Mouse (Mus musculus): ENCODE measurements around the gene Spag17. TPM values are rescaled to one million over a fixed set of nuclear protein-coding genes. Genes with fewer than 3 reads are reported as not detected.
A peak's percentile ranks its signal among the peaks of the same experiment; 100 is the strongest.
"Not testable (repeated sequence)": the region's sequence is repeated elsewhere in the genome, so short reads cannot be mapped to it uniquely, and the experiment has no call there.

Gene Spag17
- under 1 TPM; 0.07 to 0.22 TPM for total RNA-seq (2021)

DNA sequence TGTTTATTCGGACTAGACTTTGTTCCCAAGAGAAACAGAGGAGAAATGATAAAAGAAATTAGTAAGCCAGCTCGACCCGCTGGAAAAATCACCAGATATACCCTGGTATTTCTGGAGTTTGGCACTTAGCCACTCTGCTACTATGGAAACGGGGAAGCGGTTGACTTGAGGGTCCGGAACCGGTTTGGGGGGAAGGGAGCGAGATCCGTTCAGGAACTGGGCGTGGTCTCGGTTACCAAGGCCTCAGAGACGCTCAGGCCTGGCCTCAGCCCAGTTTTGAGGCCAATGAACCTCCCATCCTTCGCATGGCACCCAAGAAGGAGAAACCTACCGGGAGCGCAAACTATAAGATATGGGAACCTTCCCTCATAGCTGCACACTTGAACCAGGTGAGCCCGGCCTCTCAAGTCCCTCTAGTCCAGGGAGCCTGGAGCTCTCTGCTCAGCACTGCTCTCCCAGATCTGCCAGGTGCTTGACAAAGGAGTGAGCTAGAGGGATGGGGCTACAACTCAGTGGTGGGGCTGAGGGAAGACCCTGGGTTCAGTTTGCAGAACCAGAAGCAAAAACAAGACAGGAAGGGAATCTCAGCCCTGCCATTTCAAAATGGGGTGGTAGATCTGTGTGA lies at the start of gene Spag17:
Gene Spag17 (plus strand): TSS at position 220 of the 625 bp plus-strand sequence.
- intact Hi-C loops (cut with DNase I), result no loop called here
- DNase-seq (ENCODE audit: low spot score in 2 of 2), result no peak

DNA sequence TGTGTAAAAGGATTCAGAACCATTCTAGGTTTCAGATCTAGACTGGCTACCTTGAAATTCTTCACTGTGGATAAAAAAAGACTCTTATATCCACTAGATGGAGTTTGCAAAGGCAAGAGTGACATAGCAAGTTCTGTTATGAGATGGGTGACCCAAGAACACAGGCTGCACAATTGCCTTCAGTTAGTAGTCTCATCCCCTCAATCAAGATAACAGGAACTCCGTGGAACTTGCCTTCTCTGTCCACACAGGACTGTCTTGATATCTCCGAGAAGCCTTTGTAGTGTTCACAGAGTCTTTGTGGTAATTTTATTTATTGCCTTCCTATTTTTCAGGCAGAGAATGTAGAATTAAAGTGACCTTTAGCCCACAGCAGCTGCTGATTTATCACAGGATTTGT lies 42.9 kb upstream of the Spag17 start:
- DNase-seq (ENCODE audit: low spot score in 2 of 2), result no peak
- intact Hi-C loops (cut with DNase I), result no loop called here

DNA sequence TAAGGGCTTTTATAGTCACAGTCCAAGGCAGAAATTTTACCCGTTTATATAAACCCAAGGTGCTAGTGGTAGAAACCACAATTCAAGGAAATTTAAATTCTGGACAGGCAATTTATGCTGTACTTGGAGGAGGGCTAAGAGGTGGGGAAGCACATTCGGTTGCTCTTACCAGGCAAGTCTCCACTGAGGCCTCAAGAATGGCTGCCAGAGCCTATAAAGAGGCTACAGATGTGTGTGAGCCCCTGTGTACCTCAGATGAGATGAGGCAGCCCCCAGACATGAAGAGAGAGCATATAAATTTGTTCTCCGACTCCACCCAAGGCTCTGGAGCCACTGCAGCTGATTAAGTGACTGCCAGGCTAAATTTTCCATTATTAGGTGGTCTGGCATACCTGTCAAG lies 42.4 kb upstream of the Spag17 start:
- DNase-seq (ENCODE audit: low spot score in 2 of 2), result no peak
- intact Hi-C loops (cut with DNase I), result no loop called here

DNA sequence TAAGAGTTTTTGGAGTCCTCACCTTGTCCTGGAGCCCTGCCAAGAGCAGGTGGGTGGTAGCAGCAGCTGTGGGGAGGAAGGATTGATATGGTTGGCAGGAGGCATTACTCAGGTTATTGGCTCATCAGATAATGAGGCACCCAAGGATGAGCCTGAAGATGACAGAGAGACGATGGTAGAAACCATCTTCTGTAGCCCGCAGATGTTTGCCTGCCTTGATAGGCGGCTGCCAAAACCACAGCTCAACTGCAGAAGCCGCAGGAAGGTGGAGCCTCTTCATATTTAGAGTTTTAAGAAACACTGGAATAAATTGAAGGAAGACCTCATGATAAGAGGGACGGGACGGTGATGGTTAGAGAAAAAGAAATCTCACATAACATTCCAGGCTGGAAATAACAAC lies 42.0 kb upstream of the Spag17 start:
- intact Hi-C loops (cut with DNase I), result no loop called here
- DNase-seq (ENCODE audit: low spot score in 2 of 2), result no peak

- intact Hi-C loops (cut with DNase I), result no loop called here
- no peak for DNase-seq (ENCODE audit: low spot score in 2 of 2)
These were observed 34.3 kb upstream of the Spag17 start for GRCm38 (mm10) chr3:99850926-99851325.

- intact Hi-C loops (cut with DNase I), result no loop called here
- no peak for DNase-seq (ENCODE audit: low spot score in 2 of 2)
These were observed 30.6 kb upstream of the Spag17 start for GRCm38 (mm10) chr3:99854595-99854994.

DNA sequence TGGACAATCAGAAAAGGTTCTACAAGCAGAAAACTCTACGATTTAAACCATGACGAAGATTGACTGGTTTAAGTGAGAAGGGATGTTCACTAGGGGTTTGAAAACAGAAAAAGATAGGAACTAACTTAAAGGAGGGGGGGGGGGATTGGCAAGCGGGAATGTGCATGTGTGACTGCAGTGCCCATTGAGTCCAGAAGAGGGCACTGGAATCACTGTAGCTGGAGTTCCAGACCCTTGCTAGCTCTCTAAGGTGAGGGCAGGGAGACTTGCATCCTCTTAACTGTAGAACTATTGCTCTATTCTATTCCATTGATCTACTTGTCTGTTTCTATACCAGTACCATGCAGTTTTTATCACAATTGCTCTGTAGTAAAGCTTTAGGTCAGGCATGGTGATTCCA lies 26.3 kb upstream of the Spag17 start:
- DNase-seq (ENCODE audit: low spot score in 2 of 2), result no peak
- intact Hi-C loops (cut with DNase I), result no loop called here

DNA sequence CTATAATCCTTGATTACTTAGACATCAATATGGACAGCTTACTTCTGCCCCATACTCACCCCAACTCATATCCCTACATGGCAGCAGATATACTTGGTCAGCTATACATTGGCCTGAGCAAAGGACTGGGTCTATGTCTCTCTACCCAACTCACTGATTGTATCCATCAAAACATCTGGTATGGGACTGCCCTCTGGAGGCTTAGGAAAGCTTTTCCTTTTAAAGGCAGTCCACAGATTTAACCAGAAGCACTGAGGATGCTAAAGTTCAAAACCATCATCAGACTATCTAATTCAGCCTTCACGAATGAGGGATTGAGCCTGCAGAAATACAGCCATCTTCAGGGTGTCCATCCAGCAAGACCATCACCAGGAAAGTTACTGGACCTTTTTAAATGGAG lies 20.5 kb upstream of the Spag17 start:
- intact Hi-C loops (cut with DNase I), result no loop called here
- no peak for DNase-seq (ENCODE audit: low spot score in 2 of 2)

DNA sequence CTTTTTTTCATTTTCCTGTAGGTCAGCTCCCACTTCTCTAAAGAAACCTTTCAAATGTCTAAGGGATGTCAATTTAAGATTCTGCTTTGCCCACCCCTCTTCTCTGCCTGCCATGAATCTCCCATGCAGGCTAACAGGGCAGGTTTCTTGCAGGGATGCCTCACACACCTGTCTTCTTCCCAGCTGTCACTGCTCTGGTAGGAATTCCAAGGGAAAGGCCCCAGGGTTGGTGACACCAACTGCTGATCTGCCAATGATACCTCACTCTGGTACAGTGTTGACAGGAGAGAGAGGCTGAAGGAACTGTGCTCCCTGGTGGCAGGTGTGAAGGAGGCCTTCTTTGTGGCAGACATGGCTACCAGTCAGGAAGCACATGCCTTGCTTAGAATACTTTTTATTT lies 10.1 kb upstream of the Spag17 start:
- intact Hi-C loops (cut with DNase I), result no loop called here
- DNase-seq (ENCODE audit: low spot score in 2 of 2), result no peak

- intact Hi-C loops (cut with DNase I), result no loop called here
- no peak for DNase-seq (ENCODE audit: low spot score in 2 of 2)
These were observed 3.7 kb upstream of the Spag17 start for GRCm38 (mm10) chr3:99881498-99881897.

- intact Hi-C loops (cut with DNase I), result no loop called here
- DNase-seq (ENCODE audit: low spot score in 2 of 2), result no peak
These were observed 1.1 kb upstream of the Spag17 start for GRCm38 (mm10) chr3:99883988-99884564.

DNA sequence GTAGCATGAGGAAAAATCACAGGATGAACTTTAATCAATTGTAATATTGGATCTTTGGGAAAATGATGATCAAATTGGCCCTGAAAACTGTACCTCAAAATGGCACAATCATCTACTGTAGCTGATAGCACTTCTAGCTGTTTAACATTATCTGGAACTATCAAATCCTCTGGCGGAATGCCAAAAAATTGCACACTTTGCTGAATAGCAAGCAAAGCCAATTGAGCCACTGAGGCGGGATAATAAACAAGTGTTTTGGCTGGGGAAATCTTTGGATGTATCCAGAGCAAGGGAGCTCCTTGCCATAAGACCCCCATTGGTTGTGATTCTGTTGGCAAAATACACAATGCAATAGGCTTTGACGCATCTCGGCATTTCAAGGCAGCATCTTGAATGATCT lies 9.5 kb downstream of the Spag17 start:
- DNase-seq (ENCODE audit: low spot score in 2 of 2); intact Hi-C loops (cut with DNase I): not testable (repeated sequence)

DNA sequence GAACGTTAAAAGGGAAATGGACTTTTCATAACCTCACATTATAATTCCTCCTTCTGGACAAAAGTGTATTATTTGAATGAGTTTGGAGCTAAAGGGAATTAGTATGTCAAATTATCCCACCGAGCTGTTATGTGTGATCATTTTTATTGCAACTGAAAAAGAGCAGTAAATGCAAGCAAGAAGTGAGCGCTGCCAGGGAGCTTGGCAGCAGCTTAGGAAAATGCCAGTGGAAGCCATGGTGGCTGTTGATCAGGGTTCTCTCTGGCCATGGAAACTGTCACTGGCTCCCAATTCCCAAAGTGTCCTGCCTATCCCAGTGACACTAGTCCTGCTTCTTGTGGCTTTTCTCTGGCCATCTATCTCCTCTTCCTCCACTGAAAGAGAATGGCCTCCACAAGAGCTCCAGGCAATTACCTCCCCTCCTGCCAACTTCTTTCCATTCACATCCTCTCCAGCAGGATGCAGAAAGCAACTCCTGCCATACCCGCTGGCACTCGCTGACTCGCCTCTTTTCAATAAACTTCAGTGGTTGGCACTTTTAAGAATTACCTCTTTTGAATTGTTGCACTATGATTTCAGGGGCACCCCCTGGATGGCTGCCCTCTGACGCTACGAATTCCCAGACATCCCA lies 28.7 kb downstream of the Spag17 start:
- DNase-seq (ENCODE audit: low spot score in 2 of 2), result no peak
- intact Hi-C loops (cut with DNase I), result no loop called here

DNA sequence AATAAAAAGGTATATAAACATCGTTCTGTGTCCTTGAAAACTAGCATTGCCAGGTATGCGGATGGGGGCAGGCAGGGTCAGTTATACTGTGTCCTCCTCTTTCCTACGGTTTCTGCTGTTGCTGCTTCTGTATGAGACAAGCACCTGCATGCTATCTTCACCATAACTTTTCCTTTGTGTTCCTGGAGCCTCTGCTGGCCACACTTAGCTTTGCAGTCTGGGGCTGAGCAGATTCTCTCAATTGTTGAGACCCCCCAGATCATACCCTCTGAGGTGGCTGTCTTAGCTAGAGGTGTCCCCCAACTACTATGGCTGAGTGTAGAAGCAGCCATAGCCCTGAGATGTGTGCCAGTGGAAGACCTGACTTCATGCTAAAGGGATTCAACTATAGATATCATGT lies 37.7 kb downstream of the Spag17 start:
- no peak for DNase-seq (ENCODE audit: low spot score in 2 of 2)
- intact Hi-C loops (cut with DNase I), result no loop called here

- intact Hi-C loops (cut with DNase I), result no loop called here
These were observed 45.9 kb downstream of the Spag17 start for GRCm38 (mm10) chr3:99930920-99931620.

DNA sequence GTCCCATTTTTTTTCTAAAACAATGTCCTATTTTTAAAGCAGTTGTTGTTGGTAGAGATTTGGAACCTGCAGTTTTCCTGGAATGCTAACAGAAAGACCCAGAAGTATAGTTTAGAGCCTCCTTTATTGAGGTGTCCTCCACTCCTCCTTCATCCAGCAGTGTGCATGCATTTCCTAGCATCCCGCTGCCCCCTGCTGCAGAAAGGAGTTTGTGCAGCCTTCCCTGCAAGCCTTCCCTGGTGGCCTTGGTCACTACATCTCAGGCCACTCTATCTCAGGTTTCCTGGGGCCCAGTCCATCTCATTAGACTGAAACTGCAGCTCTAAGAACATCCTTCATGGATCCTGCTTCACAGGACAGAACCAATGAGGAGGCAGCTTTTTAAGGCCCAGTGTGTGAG lies 51.0 kb downstream of the Spag17 start:
- no peak for DNase-seq (ENCODE audit: low spot score in 2 of 2)
- intact Hi-C loops (cut with DNase I), result loop anchor here (5.0 kb wide), 3 partner anchors 704 to 1039 kb away; no protein-coding TSS in a partner anchor

More at GRCm38 (mm10) chr3:99930920-99931620, 45.9 kb downstream of the Spag17 start:
- DNase-seq (ENCODE audit: low spot score in 2 of 2), result no peak

DNA sequence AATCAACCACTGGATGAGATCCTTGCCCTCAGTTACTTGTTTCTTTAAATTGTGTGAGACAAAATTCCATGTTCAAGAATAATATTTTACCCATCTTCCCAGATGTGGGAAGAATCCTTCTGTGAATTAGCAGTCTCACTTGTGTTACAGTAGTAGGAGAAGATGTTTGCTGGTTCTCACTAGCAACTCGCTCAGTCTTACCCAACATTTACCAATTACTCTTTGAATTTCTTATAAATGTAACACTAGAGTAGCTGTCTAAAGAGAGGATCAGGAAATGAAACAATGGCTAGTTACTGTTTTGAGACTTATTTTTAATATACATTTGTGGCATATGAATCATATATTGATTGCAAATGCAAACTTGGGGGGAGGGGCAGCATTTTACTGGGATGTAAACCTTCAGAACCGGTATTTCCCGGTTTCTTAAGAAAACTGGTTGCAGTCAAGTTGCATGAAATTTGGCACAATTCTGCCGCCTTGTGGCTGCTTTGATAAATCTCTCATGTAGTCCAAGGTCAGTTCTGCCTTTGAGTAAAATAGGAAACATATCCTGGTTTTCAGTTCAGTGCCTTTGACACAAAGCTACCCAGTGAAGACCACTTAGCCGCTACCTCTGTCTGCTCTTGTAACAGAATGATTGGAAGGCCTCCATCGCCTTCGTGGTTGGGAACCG lies 53.5 kb downstream of the Spag17 start:
- intact Hi-C loops (cut with DNase I), result loop anchor here (5.0 kb wide), 3 partner anchors 706 to 1041 kb away; no protein-coding TSS in a partner anchor

GRCm38 (mm10) chr3:99945171-99945570 lies 60.0 kb downstream of the Spag17 start:
- intact Hi-C loops (cut with DNase I), result no loop called here
- no peak for DNase-seq (ENCODE audit: low spot score in 2 of 2)

More for the DNA sequence above, 53.5 kb downstream of the Spag17 start:
- DNase-seq (ENCODE audit: low spot score in 2 of 2), result peak; percentile 33 to 54

DNA sequence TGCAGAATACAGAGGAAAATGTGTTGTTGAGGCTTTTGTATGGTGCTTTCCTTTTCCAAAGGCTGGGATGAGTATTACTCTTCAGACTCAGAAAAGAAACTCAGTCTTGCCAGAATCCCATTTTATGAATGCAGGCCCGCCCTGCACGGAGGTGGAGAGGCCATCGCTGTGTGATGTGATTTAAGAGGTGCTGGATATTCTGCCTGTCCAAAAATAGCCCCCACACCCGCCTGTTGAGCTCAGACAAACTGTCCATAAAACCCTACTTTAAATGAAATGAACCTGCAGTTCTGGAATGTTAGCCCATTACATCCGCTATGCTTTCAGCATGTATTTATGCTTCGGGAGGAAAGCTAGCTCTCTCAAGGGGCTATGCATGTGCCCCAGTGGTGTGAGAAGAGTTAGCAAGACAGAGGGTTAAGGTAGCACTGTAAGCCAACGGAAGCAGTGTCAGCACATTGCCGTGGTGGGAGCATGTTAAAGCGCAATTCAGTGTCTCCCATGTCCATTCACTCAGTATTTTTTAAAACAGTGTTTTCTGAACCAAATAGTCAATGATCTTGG lies 68.9 kb downstream of the Spag17 start:
- intact Hi-C loops (cut with DNase I), result no loop called here
- DNase-seq (ENCODE audit: low spot score in 2 of 2), result no peak

DNA sequence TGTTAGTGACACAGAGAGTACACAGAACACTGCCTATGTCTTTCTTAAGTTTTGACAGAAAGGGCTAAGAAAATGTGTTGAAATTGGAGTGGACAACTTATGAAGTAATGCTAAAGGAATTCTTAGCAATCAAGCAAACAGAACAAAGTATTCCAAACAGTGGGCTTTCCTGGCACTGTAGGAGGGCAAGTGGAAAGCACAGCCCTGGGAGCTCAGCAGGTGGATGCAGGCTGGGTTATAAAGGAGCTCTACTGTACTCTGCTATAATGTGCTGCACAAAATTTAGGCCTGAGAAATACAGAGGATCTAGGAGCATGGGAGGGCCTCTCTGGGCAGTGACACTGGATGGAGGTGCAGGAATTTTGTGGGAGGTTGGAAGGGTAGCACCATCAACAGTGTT lies 71.3 kb downstream of the Spag17 start:
- DNase-seq (ENCODE audit: low spot score in 2 of 2), result no peak
- intact Hi-C loops (cut with DNase I), result no loop called here
